Mouse (Mus musculus): ENCODE measurements around the gene Postn. TPM values are rescaled to one million over a fixed set of nuclear protein-coding genes. Genes with fewer than 3 reads are reported as not detected.

Gene Postn
- polyA plus RNA-seq (2011; ENCODE audit: insufficient read depth, insufficient read length, low replicate concordance, missing spikeins) = 5.2 and 34.4 TPM in 2 replicates

- Histone ChIP-seq H3K4me1 (ENCODE audit: control insufficient read depth, insufficient read depth, low read length) (no peaks in the 10 kb centered on the region), H3K27ac (ENCODE audit: control insufficient read depth, insufficient read depth, low read depth, low read length, poor library complexity) (no peak within 1 kb of the TSS), H3K4me3 (replicated peaks; ENCODE audit: control insufficient read depth, low read depth, low read length) (no peak within 1 kb of the TSS)
- WGBS = 45% methylated on average over 6 of the region's 6 CpGs
- no peak for TF ChIP-seq CTCF (IDR thresholded peaks at IDR 0.05; ENCODE audit: control insufficient read depth, insufficient read depth, low read length)
- no peak for TF ChIP-seq POLR2A (IDR thresholded peaks at IDR 0.05; ENCODE audit: borderline replicate concordance, control insufficient read depth, low read depth, low read length)
Measured at GRCm38 (mm10) chr3:54360897-54361296, at the start of gene Postn. Postn (plus strand) TSS chr3:54361109.

GRCm38 (mm10) chr3:54314055-54314454 is 46.9 kb upstream of the Postn start:
- no peak overlapping the region for H3K4me3 ChIP-seq (replicated peaks; ENCODE audit: control insufficient read depth, low read depth, low read length)
- TF ChIP-seq POLR2A (IDR thresholded peaks at IDR 0.05; ENCODE audit: borderline replicate concordance, control insufficient read depth, low read depth, low read length) (no peak), CTCF (IDR thresholded peaks at IDR 0.05; ENCODE audit: control insufficient read depth, insufficient read depth, low read length) (no peak)
- 79% methylated on average over 2 of the region's 2 CpGs for WGBS
- no peaks in the 10 kb centered on the region for H3K4me1 ChIP-seq (ENCODE audit: control insufficient read depth, insufficient read depth, low read length)
- no peak overlapping the region for H3K27ac ChIP-seq (ENCODE audit: control insufficient read depth, insufficient read depth, low read depth, low read length, poor library complexity)

- 17% methylated on average over 9 of the region's 9 CpGs for WGBS
- peak; percentile 72 for TF ChIP-seq CTCF (IDR thresholded peaks at IDR 0.05; ENCODE audit: control insufficient read depth, insufficient read depth, low read length)
- no peak for TF ChIP-seq POLR2A (IDR thresholded peaks at IDR 0.05; ENCODE audit: borderline replicate concordance, control insufficient read depth, low read depth, low read length)
- Histone ChIP-seq H3K4me1 (ENCODE audit: control insufficient read depth, insufficient read depth, low read length) (no peaks in the 10 kb centered on the region), H3K27ac (ENCODE audit: control insufficient read depth, insufficient read depth, low read depth, low read length, poor library complexity) (no peak overlapping the region), H3K4me3 (replicated peaks; ENCODE audit: control insufficient read depth, low read depth, low read length) (no peak overlapping the region)
Measured at GRCm38 (mm10) chr3:54352891-54353652, 7.8 kb upstream of the Postn start.

DNA sequence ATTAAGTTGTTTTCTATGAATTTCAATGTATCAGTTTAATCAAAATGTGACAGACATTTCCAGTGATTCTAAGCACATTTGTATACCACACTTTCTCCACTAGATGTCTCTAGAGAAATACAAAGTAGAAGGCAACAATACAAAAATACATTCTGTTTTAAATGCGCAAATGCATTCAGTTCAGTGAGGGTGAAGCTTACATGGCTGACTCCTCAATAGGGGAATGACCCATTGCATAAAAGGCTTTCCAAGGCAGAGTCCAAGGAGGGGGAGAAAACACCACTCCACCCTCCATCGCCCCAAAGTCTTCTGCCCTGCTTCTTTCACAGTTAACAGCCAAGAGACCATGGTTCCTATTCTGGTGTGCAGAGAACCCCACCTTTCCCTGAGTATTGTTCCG is 3.3 kb upstream of the Postn start:
- TF ChIP-seq CTCF (IDR thresholded peaks at IDR 0.05; ENCODE audit: control insufficient read depth, insufficient read depth, low read length) (no peak), POLR2A (IDR thresholded peaks at IDR 0.05; ENCODE audit: borderline replicate concordance, control insufficient read depth, low read depth, low read length) (no peak)
- Histone ChIP-seq H3K4me1 (ENCODE audit: control insufficient read depth, insufficient read depth, low read length) (no peaks in the 10 kb centered on the region), H3K27ac (ENCODE audit: control insufficient read depth, insufficient read depth, low read depth, low read length, poor library complexity) (no peak overlapping the region), H3K4me3 (replicated peaks; ENCODE audit: control insufficient read depth, low read depth, low read length) (no peak overlapping the region)
- 63% methylated on average over 3 of the region's 3 CpGs for WGBS

GRCm38 (mm10) chr3:54358463-54359189 is 2.3 kb upstream of the Postn start:
- Histone ChIP-seq H3K4me1 (ENCODE audit: control insufficient read depth, insufficient read depth, low read length) (no peaks in the 10 kb centered on the region), H3K4me3 (replicated peaks; ENCODE audit: control insufficient read depth, low read depth, low read length) (no peak overlapping the region), H3K27ac (ENCODE audit: control insufficient read depth, insufficient read depth, low read depth, low read length, poor library complexity) (no peak overlapping the region)
- TF ChIP-seq POLR2A (IDR thresholded peaks at IDR 0.05; ENCODE audit: borderline replicate concordance, control insufficient read depth, low read depth, low read length) = no peak
- TF ChIP-seq CTCF (IDR thresholded peaks at IDR 0.05; ENCODE audit: control insufficient read depth, insufficient read depth, low read length) = no peak
- WGBS = 24% methylated on average over 15 of the region's 15 CpGs

GRCm38 (mm10) chr3:54361656-54362055 is 747 bp downstream of the Postn start:
- no peak overlapping the region for H3K27ac ChIP-seq (ENCODE audit: control insufficient read depth, insufficient read depth, low read depth, low read length, poor library complexity)
- H3K4me1 ChIP-seq (ENCODE audit: control insufficient read depth, insufficient read depth, low read length) = no peaks in the 10 kb centered on the region
- no peak overlapping the region for H3K4me3 ChIP-seq (replicated peaks; ENCODE audit: control insufficient read depth, low read depth, low read length)
- TF ChIP-seq POLR2A (IDR thresholded peaks at IDR 0.05; ENCODE audit: borderline replicate concordance, control insufficient read depth, low read depth, low read length) (no peak), CTCF (IDR thresholded peaks at IDR 0.05; ENCODE audit: control insufficient read depth, insufficient read depth, low read length) (no peak)

- Histone ChIP-seq H3K27ac (ENCODE audit: control insufficient read depth, insufficient read depth, low read depth, low read length, poor library complexity) (no peak overlapping the region), H3K4me3 (replicated peaks; ENCODE audit: control insufficient read depth, low read depth, low read length) (no peak overlapping the region), H3K4me1 (ENCODE audit: control insufficient read depth, insufficient read depth, low read length) (no peaks in the 10 kb centered on the region; the same call in 1 of the 2 replicates)
- TF ChIP-seq CTCF (IDR thresholded peaks at IDR 0.05; ENCODE audit: control insufficient read depth, insufficient read depth, low read length) (no peak), POLR2A (IDR thresholded peaks at IDR 0.05; ENCODE audit: borderline replicate concordance, control insufficient read depth, low read depth, low read length) (no peak)
- WGBS = 81% methylated on average over 1 of the region's 1 CpGs
Measured at GRCm38 (mm10) chr3:54371015-54371414, 10.1 kb downstream of the Postn start.

GRCm38 (mm10) chr3:54372625-54373024 is 11.7 kb downstream of the Postn start:
- TF ChIP-seq CTCF (IDR thresholded peaks at IDR 0.05; ENCODE audit: control insufficient read depth, insufficient read depth, low read length) = no peak
- no peak for TF ChIP-seq POLR2A (IDR thresholded peaks at IDR 0.05; ENCODE audit: borderline replicate concordance, control insufficient read depth, low read depth, low read length)
- 79% methylated on average over 6 of the region's 6 CpGs for WGBS
- Histone ChIP-seq H3K4me3 (replicated peaks; ENCODE audit: control insufficient read depth, low read depth, low read length) (no peak overlapping the region), H3K27ac (ENCODE audit: control insufficient read depth, insufficient read depth, low read depth, low read length, poor library complexity) (no peak overlapping the region), H3K4me1 (ENCODE audit: control insufficient read depth, insufficient read depth, low read length) (no peaks in the 10 kb centered on the region; the same call in 1 of the 2 replicates)

Measured in bone marrow, adult 2 months (tissue).